Mouse (Mus musculus) left cerebral cortex, postnatal 25 days (tissue): ENCODE results near the gene Dact2. TPM values are rescaled to one million over a fixed set of nuclear protein-coding genes. Genes with fewer than 3 reads are reported as not detected.

Experiments
- DNase-seq, 2 experiments: peaks; one replicate each; pipeline ENCODE4 v3.0.0; 2022; ENCODE audit warnings: low spot score in 2 of 2, mixed read lengths in 1 of 2
- intact Hi-C: fragments of 180-260 bp; cut with DNase I; formaldehyde crosslinking; loops from one replicate; pipeline ENCODE4 v1.15.1; 2025
- total RNA-seq, 2 experiments: library from RNA; stranded (reverse); gene quantifications; 2 replicates each; pipeline ENCODE4 v1.2.3; 2021

Dact2 gene
- total RNA-seq, 2 experiments from 2014 or later: 80.7 to 87.1 TPM

DNA sequence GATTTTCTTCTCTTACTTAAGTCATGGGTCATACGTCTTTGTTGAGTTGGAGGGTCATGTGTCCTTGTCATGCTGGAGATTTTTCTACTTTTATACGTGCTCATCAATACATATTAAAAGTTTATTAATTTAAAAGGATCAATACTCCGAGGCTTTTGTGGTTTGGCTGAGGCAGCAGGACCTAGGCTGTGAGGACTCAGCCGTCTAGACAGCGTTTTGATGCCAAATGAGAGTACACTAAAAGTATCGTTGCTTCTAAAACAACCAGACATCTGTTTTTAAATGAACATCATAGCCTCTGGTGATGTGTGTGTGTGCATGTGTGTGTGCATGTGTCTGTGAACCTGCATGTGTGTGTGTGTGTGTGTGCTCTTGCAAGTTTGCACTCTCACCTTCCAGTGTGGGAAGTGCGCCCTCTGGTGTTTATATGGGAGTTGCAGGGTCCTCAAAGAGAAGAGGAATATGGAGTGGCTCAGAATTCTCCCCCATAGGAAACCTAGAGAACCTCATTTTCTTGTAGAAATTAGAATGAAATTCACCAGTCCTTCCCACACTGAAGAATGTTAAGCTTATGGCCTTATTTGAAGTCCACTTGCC lies 16.6 kb upstream of the Dact2 start:
- intact Hi-C loops: loop anchor here (2.0 kb wide), 1 partner anchor 108 kb away; no protein-coding TSS in a partner anchor
- peak; percentile 72 for DNase-seq

DNA sequence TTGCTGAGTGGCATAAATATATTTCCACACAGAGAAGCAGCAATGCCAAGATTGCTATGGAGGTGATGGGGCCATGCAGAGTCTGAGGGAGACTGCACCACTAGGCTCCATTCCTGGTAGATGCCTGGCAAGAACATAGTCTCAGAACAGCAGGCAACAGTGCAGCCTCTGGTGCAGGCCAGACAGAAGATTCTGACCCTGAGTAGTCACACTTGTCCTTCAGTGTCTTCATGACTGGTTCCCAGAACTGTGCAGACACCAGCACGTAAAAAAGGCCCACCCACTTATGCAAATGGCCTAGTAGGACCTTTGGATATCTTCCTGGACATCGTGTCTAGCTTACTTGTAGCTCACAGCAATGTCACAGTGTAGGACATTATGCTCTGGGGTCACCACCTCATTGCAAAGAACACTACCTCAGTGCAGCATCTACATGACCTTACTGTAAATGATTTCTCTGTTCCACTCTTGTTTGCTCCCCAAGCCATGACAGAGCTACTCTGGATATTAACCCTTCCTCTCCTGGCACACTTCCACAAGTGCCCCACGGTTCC lies 9.9 kb upstream of the Dact2 start:
- DNase-seq: no peak
- intact Hi-C loops: no loop called here

DNA sequence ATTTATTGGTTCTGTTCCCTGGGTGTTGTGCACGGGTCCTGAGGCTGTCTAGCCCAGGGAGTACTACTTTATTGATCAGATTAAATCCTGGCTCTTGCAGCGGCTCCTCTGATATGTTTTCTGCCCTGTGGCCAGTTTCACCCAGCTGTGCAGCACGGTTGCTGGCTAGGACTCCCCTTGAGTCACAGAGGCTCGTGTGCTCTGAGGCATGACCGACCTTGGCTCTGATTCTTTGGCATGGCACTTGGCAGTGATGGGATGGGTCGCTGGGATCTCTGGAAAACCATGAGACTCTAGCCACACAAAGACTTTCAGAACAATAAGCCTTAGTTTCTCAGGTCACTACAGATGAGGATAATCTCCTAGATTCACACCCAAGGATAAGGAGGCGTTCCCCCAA lies 8.7 kb upstream of the Dact2 start:
- intact Hi-C loops: no loop called here
- no peak for DNase-seq

DNA sequence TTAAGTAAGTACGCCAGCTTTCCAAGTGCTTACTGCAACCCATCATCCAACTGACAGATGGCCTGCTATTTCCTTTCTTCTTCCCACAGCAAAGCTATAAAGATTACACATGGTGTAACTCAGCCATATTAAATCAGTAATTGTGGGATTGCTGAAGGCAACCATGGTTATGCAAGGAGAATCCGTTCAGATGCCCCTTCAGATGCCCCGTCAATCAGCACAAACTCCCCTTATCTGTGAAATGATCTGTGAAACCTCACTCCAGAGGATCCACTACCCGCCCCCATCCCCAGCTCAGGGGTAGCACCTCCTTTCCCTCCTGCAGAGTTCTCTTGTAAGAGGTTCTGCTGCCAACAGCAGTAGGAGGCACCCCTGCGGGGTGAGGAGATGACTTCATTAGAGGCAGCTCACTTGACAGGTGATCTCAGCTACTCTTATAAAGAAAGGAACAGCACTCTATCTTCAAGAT lies 3.0 kb upstream of the Dact2 start:
- peak; percentile 44 to 86 for DNase-seq
- intact Hi-C loops: loop anchor here (2.0 to 10.0 kb wide), 2 partner anchors 42 to 352 kb away; no protein-coding TSS in a partner anchor

DNA sequence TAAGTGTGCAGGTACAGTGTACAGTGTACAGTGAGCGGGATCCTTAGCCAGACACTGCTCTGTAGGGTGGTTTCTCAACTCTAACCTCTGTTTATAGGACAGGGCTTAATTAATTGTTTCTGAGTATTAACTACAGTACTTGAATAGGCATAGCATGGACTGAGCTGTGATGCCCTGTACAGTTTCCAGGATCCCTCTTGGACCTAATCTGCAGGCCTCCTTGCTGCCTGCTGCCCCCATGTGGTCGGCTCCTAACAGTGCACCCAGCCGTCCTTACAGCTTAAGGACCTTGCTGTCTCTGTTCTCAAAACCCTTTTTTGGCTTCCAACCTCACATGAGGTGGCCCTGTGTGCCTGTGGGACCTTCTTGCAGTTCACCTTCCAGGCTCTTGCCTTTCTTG lies 2.0 kb upstream of the Dact2 start:
- intact Hi-C loops: loop anchor here (1.0 to 10.0 kb wide), 3 partner anchors 43 to 351 kb away; no protein-coding TSS in a partner anchor
- DNase-seq: peak; percentile 66 to 84

DNA sequence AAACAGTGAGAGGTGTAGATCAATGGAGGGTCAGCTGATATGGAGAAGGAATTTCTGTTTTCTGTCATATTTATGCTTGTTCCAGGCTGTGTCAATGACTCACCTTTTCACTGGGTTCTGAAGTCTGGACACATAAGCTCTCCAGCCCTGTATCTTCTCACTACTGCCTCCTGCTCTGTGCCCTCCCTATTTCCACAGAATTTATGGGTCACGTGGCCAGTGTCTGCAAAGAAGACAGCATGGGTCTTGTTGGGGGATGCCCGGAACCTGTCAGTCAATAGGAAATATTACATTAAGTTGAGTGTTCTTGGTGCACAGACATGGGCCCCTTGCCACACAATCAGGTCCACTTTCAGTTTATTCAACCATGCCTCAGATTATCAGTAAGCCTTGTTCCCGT lies 1.1 kb upstream of the Dact2 start:
- DNase-seq: no peak
- intact Hi-C loops: loop anchor here (2.0 to 10.0 kb wide), 2 partner anchors 30 to 350 kb away; no protein-coding TSS in a partner anchor

DNA sequence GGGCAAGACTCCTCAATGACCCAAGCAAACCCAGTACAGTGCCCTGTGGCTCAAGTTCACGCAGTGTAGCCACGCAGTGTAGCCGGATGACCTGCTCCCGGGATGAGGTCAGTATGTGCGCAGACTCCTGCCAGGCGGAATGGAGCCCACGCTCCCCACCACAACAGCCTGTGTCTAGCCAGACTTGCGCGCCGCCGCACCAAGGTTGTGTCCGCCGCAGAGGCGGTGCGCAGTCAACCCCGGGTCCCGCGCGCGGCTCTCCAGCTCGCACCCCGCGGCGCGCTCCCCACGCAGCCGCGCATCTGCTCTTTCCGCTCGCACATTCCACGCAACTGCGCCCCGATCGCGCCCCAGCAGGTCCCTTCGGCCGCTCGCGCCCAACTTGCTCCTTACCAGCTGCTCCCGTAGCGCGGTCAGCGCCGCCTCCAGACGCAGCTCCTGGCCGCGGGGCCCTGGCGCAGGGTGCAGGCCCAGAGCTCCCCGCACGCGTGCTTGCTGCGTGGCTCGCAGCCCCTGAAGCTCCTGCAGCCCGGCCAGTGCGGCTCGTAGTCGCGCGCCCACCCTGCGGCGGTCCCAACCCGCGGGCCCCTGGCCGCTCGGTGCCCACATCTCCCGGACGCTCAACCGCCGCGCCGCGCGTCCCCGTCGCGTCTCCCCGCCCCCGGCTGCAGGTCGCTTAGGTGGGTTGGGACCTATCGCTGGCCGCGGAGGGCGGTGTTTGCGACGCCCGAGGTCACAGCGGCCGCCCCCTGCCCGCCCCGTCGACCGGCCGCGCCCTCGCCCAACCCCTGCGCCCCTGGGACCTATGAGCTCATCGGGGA lies 773 bp downstream of the Dact2 start:
- intact Hi-C loops: loop anchor here (2.0 to 10.0 kb wide), 2 partner anchors 39 to 349 kb away; no protein-coding TSS in a partner anchor
- DNase-seq: peak; percentile 67 to 76

DNA sequence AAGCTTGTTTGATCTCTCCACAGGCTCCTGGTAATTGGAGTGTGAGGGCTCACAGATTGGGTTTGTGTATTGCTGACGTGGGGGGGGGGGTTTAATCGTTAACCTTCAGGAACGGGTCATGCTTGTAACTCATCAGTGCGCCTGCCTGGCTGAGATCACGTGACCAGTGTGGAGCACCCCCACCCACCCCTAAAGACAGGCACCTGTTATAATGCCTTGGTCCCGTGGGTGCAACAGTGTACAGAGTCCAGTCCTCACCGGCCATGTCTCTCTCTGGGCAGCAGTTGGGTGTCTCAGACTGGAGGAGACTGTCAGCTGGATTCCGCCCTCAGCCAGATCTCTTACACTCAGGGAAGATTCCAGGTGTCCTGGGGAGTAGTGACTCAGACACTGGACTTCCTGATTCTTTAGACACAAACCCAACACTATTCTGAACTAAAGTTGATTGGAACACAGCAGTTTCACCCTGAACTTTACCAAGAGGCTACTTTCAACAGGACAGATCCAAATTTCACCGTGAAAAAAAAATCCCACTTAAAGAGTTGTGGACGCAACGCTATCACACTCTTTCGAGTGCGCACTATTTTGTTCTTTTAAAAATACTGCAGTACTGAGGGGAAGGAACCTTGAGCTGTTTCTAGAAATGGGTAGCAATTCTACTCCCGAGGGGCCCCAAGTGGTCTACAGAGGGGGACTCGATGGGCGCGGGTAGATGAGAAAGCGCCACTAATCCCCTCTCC lies 1.6 kb downstream of the Dact2 start:
- peak in 1 of 2 experiments; percentile 45 for DNase-seq
- intact Hi-C loops: loop anchor here (2.0 to 10.0 kb wide), 2 partner anchors 38 to 348 kb away; no protein-coding TSS in a partner anchor

DNA sequence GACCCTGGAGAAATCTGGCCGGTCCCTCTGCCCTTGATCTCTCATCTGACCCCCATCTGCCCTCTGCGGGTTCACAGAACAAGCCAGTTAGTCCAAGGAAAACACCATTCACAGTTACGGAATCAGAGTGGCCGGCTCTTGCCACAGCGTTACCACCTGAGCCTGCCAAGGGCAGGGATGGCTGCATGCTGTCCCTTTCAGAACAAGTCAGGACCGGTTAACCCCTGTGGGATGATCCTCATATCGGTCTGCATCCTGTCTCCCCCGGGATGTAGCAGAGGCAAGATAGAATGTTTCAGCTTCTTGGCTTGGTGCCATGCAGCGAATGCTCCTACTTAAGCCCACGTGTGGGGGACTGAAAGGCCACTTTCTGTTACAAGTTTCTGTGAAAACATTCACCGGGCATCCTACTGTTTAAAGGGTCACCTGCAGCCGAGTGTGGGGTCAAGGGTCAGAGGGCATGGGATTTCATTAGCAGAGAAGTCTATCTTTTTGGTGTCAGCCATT lies 2.8 kb downstream of the Dact2 start:
- no peak for DNase-seq
- intact Hi-C loops: loop anchor here (10.0 kb wide), 1 partner anchor 347 kb away; no protein-coding TSS in a partner anchor

DNA sequence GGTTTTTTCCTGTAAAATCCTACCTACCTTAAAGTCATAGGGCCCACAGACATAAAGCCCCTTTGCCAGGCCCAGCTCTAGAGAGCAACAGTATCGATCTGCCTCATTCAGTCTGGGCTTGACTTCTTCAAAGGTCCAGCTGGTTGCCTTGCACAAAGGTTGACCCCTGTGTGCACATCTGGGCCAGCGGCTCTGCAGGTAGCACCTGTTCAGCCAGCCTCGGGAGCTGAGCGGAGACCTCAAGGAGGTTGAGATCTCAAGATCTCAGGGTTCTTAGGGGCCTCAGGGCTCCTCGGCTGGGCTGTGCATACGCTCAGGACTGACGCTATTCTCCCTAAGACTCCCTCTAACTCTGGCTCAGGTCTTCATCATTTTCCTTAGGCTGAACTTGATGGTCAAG lies 3.9 kb downstream of the Dact2 start:
- intact Hi-C loops: loop anchor here (10.0 kb wide), 1 partner anchor 345 kb away; no protein-coding TSS in a partner anchor
- DNase-seq: no peak

DNA sequence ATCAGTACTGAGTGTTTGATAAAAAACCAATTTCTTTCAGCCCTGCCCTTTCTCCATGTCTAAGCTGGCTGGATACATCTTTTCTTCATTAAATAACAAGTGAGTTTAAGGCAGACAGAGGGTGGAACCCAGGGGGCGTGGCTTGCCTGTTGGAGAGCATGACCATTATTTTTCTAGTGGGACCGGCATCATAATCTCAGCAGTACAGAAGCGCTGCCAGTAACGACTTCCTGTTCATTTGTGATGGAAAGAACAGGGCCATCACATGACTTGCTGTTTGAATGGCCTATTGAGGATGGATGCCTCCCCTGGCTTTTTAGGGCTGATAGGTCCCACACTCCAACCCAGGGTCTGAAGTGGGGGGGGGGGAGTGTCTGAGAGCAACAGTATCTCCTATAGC lies 4.5 kb downstream of the Dact2 start:
- intact Hi-C loops: loop anchor here (10.0 kb wide), 1 partner anchor 345 kb away; no protein-coding TSS in a partner anchor
- no peak for DNase-seq

DNA sequence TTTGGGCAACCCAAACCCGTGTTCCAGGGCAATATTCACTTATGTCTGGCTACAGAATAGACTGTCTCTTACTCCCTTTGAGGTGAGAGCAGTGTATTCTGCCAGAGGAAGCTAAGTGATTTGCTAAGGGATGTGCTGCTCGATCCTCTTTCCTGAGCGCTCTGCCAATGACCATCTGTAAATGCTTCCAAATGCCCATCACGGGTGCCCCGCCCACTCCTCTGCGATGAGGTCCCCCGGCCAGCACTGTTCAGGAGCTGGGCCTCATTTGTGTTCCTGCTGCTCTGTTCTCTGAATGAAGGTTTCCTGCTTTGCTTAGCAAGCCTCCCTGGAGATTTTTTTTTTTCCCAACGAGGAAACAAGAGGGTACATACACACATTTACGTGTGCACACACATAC lies 11.2 kb downstream of the Dact2 start:
- intact Hi-C loops: no loop called here
- no peak for DNase-seq

DNA sequence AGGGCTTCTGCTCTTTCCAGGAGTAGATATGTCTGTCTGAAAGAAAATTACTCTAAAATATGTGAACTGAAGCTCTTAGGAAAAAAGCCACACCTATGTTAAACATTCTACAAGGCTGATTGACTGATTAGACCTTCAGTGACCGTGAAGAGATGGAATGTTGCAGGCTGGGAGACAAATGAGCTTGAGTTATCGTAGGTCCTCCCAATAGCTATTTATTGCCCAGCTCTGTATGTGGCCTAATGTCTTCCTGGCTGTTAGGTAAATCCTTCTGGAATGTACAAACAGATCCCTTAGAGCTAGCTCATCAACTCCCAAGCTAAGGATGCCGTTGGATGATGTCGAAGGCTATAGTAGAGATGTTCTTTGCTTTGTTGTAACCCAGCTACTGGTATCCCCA lies 11.7 kb downstream of the Dact2 start:
- DNase-seq: no peak
- intact Hi-C loops: no loop called here

DNA sequence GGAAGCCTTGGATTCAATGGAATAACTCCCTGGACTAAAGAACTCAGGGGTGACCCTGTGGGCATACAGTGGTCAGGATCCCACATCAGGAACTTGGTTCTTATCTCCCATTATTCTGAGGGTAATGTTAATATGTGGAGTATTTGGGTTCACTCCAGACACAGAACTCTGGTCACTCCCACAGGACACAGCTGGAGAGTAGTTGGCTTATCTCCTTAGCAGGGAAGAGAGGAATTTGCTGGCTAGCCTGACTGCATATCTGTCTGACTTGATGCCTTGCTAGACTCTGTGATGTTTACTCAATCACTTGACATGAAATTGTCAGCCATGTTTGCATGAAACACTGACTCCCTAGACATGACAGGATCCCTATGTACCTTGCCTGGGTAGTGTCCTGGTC lies 15.6 kb downstream of the Dact2 start:
- no peak for DNase-seq
- intact Hi-C loops: no loop called here

DNA sequence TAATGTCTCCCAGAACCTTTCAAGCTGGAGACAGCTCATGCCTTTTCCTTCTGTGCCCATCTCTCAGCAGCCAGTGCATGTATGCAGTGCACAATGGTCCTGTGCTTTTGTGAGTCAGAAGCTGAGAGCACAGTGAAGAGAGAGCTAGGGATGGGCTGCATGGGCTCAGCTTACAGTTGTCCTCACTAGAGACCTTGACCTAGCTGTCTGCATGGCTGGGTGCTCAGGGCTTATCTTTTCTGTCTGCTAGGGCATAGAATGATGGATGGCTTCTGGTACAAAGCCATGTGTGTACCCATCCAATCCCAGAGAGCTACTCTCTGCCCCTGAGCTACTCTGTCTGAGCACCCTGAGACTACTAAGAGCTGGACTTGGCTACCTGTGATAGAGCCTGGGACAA lies 17.0 kb downstream of the Dact2 start:
- intact Hi-C loops: no loop called here
- DNase-seq: no peak

DNA sequence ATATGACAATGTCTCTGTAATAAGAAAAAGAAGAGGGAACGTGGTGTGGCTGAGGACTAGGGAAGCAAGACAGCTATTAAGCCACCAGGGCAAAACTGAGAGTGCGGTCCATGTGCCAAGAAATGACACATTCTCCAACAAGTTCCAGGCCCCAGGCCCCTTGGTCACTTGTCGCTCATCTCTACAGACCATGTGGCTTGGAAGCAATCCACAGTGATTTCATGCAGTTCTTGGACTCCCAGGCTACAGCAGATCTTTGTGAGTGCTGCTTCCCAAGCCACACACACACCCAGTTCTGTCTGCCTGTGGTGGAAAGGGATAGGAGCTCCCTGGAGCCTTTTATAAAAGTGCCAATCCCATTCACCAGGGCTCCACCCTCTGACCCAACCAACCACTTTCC lies 17.9 kb downstream of the Dact2 start:
- no peak for DNase-seq
- intact Hi-C loops: no loop called here

DNA sequence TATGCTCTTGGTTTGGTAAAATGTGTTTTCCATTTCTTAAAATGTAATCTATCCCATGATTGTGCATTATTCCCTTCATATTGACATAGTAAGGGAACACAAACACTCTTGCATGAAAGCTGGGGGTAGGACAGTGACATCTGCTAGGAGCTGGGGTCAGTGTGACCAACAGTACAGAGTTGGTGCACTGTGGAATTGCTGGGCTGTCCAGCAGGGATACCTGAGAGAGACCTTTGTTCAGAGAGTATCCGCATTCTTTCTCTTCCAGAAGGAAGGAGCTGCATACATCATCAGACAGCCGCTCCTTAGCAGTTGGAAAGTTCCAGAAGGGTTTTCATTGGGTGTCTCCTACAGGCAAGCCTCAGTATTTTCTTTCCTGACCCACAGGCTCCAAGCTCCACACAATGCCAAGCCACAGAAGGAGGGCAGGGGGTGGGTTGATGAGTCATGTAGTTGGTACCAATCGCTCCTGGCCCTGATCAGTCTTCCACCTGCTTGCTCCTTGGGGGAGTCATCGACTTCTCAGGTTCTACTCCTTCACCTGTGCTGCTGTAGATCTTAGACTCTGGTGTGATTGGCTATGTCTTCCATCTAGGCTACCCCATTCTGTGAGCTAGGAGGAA lies 19.8 kb downstream of the Dact2 start:
- no peak for DNase-seq
- intact Hi-C loops: no loop called here

DNA sequence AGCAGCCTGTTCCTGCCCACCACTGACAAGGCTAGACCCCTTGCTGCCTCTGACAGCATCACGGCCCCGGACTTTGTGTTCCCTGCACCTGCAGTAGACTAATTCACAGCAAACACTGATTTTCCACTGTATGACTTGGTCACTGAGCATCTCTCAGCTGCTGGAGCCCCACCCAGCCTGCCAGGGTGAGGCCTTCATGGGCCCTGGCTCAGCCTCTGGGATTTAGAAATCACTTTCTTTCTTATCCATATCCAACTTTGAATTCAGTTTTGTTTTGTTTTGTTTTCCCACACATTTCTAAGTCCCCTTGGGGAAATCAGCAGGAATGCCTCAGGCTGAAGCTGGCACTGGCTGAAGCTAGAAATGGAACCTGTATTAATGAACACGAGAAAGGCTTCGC lies 20.4 kb downstream of the Dact2 start:
- no peak for DNase-seq
- intact Hi-C loops: no loop called here

DNA sequence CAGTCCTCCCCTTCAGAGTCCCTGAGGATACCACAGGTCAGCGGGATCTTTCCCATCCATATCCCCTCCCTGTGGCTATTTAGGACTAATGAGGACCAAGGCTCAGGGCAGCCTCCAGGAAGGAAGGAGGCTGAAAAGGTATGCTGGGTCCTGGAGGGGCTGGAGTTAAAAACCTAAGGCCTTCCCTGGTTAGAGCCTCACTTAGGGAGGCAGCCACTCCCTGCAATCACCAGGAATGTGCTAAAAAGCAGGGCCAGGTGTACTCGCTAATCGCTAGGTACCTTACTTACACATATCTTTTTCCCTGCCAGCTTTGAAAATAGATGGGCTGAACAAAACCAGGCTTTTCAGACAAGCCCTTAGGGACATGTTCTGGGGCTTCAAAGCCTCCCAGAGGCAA lies 21.2 kb downstream of the Dact2 start:
- no peak for DNase-seq
- intact Hi-C loops: no loop called here
